ENCODE assay signal across 8 mouse cellular contexts in the genomic region with DNA sequence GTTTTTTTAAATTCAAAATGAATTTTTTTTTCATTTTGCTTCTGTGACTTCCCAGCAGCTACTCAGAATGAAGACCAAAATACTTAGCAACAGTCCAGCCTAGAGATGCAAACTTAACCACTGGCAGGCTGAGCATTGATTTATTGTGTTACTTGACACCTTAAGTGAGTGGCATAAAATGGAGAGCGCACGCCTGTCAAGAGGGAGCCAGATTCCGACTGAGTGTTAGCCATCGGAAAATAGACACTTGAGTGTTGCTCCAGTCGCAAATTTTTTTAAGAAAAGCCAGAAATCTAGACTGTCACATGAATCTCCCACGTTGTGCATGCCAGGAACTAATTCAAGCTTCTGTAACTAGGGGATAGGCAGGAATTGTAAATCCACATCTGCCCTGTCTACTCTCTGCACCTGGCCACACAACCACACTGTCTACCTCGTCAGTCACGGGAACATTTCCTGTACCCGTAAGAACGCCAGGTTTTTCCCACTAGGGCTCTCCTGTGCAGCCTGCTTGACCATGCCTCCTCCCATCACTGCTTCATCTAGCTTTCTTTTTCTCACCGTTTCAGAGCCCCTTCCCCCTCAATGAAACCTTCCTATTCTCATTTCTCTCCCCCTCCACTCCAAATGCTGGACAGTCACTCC. TPM values are rescaled to one million over a fixed set of nuclear protein-coding genes. Genes with fewer than 3 reads are reported as not detected.
A peak's percentile ranks its signal among the peaks of the same experiment; 100 is the strongest.
DNase-seq lines count a peak whose midpoint lies in the region; ATAC-seq and TF ChIP-seq lines count a peak whose summit lies in the region.

No protein-coding gene starts in this region.

- no peak for ATAC-seq in forebrain, embryonic 11.5 days (replicated peaks; ENCODE audit: low FRiP score)
- ATAC-seq in limb, embryonic 12.5 days (ENCODE audit: insufficient number of reproducible peaks, insufficient read depth, low FRiP score, low TSS enrichment, low read depth): no peak
- no peak for ATAC-seq in neural tube, embryonic 13.5 days (ENCODE audit: low read depth)

- H3K9ac ChIP-seq in forebrain, embryonic 11.5 days (ENCODE audit: low read length): peak overlapping the region; percentile 5; the same call in 1 of the 2 replicates
- H3K9ac ChIP-seq in limb, embryonic 12.5 days (replicated peaks): 0 out of 2 replicates have a peak overlapping the region, but pooled peaks have one; percentile 12
- peak overlapping the region; percentile 54 for H3K9ac ChIP-seq in neural tube, embryonic 13.5 days

- H3K4me2 ChIP-seq in forebrain, embryonic 11.5 days (ENCODE audit: low read depth, low read length, severe bottlenecking): peak overlapping the region; percentile 24; the same call in 1 of the 2 replicates
- peak overlapping the region; percentile 90 for H3K4me2 ChIP-seq in limb, embryonic 12.5 days
- H3K4me2 ChIP-seq in neural tube, embryonic 13.5 days: peak overlapping the region; percentile 79

- no peak overlapping the region for H3K27ac ChIP-seq in left cerebral cortex, adult 2 months
- H3K27ac ChIP-seq in forebrain, embryonic 11.5 days (ENCODE audit: low read depth, low read length): no peak overlapping the region
- H3K27ac ChIP-seq in limb, embryonic 12.5 days: peak overlapping the region; percentile 29; the same call in 1 of the 2 replicates
- no peak overlapping the region for H3K27ac ChIP-seq in neural tube, embryonic 13.5 days (replicated peaks)

- peaks cover 3% of the 10 kb centered on the region; the same call in 1 of the 2 replicates for H3K4me1 ChIP-seq in forebrain, embryonic 11.5 days (replicated peaks; ENCODE audit: control insufficient read depth, insufficient read depth, low read length)
- peaks cover 38% of the 10 kb centered on the region for H3K4me1 ChIP-seq in limb, embryonic 12.5 days (replicated peaks)
- peaks cover 47% of the 10 kb centered on the region for H3K4me1 ChIP-seq in neural tube, embryonic 13.5 days (replicated peaks)

- no peak for DNase-seq in left cerebral cortex, adult 2 months (ENCODE audit: extremely low spot score in 1 of 2, low spot score in 2 of 2)
- DNase-seq in left cerebral cortex, adult 11 months (ENCODE audit: low spot score): no peak
- DNase-seq in forebrain, embryonic 11.5 days (ENCODE audit: low spot score): no peak
- no peak for DNase-seq in spleen, postnatal 4 days (ENCODE audit: low spot score in 2 of 2)
- DNase-seq in adrenal gland, postnatal 4 days (ENCODE audit: low spot score in 2 of 2): no peak
- DNase-seq in thymus, postnatal 0 days (ENCODE audit: low spot score): no peak

- no peaks in the 10 kb centered on the region for H3K36me3 ChIP-seq in forebrain, embryonic 11.5 days (ENCODE audit: control insufficient read depth, insufficient read depth, low read length)
- no peaks in the 10 kb centered on the region for H3K36me3 ChIP-seq in limb, embryonic 12.5 days
- no peaks in the 10 kb centered on the region for H3K36me3 ChIP-seq in neural tube, embryonic 13.5 days

- intact Hi-C loops in left cerebral cortex, adult 2 months (cut with DNase I): loop anchor here (2.0 to 10.0 kb wide), 6 partner anchors 84 to 497 kb away; partner anchors contain the start of genes Tent5c and Trim45

- H3K4me3 ChIP-seq in left cerebral cortex, adult 2 months: peak overlapping the region; percentile 99
- H3K4me3 ChIP-seq in forebrain, embryonic 11.5 days (ENCODE audit: low read depth, low read length): peak overlapping the region; percentile 6; the same call in 1 of the 2 replicates
- peak overlapping the region; percentile 32 for H3K4me3 ChIP-seq in limb, embryonic 12.5 days (replicated peaks)
- peak overlapping the region; percentile 68 for H3K4me3 ChIP-seq in neural tube, embryonic 13.5 days

- H3K9me3 ChIP-seq in forebrain, embryonic 11.5 days (ENCODE audit: control insufficient read depth, low read length): no peaks in the 10 kb centered on the region
- peaks cover 3% of the 10 kb centered on the region; the same call in 1 of the 2 replicates for H3K9me3 ChIP-seq in limb, embryonic 12.5 days
- peaks cover 5% of the 10 kb centered on the region; the same call in 1 of the 2 replicates for H3K9me3 ChIP-seq in neural tube, embryonic 13.5 days

- H3K27me3 ChIP-seq in forebrain, embryonic 11.5 days (ENCODE audit: control insufficient read depth, insufficient read depth, low read length): no peaks in the 10 kb centered on the region
- no peaks in the 10 kb centered on the region for H3K27me3 ChIP-seq in limb, embryonic 12.5 days
- H3K27me3 ChIP-seq in neural tube, embryonic 13.5 days: no peaks in the 10 kb centered on the region

- 37% methylated on average over 11 of the region's 11 CpGs for WGBS in forebrain, embryonic 11.5 days
- 2% methylated on average over 11 of the region's 11 CpGs for WGBS in limb, embryonic 12.5 days
- 2% methylated on average over 11 of the region's 11 CpGs for WGBS in neural tube, embryonic 13.5 days

- TF ChIP-seq CTCF in left cerebral cortex, adult 2 months (IDR thresholded peaks at IDR 0.05): no peak

RNA-seq across cellular contexts. Expression of gene Man1a2, which starts 3.7 kb away (rescaled TPM):
- 100 to 1,000 TPM; 166 to 170 TPM for total RNA-seq in left cerebral cortex, adult 2 months (2021)
- 61.4 and 65.1 TPM in 2 replicates for polyA plus RNA-seq in forebrain, embryonic 11.5 days (2014; fragmentation: Nextera tagmentation; extraction: Ambion mirVana)
- polyA plus RNA-seq in limb, embryonic 12.5 days (2016; fragmentation: Nextera tagmentation; extraction: Ambion mirVana): 80.9 and 98.4 TPM in 2 replicates
- polyA plus RNA-seq in neural tube, embryonic 13.5 days (2015; fragmentation: Nextera tagmentation; extraction: Ambion mirVana): 40.9 and 47.1 TPM in 2 replicates
- 100 to 1,000 TPM; 111 to 125 TPM for total RNA-seq in adrenal gland, postnatal 4 days (2021)
- 108 and 117 TPM in 2 replicates for polyA plus RNA-seq in thymus, postnatal 0 days (2015; fragmentation: Nextera tagmentation; extraction: Ambion mirVana)

Comparison
In these comparisons a context has a peak if more than half of its experiments do, and no peak if none do; other contexts are left out.
1. H3K4me3 ChIP-seq: peak in every context shown above with its lines; median percentile 99 in left cerebral cortex, adult 2 months; 68 in neural tube, embryonic 13.5 days; 32 in limb, embryonic 12.5 days; 6 in forebrain, embryonic 11.5 days.
2. H3K4me2 ChIP-seq: peak in every context shown above with its lines; median percentile 90 in limb, embryonic 12.5 days; 79 in neural tube, embryonic 13.5 days; 24 in forebrain, embryonic 11.5 days.